Mouse (Mus musculus) retina, postnatal 1 day (tissue): ENCODE measurements at regions not wholly inside any gene's neighbourhood (a gene's known extent, or its start where the extent isn't known, plus 50 kb on each side); places are given as distances from the start of the nearest gene placed in this dataset.

Source experiments
- DNase-seq: peaks from one replicate; pipeline ENCODE4 v3.0.0-alpha.2; 2012

GRCm38 (mm10) chr2:59406976-59407375 is 77.5 kb upstream of the Dapl1 start:
- peak; percentile 59 for DNase-seq

GRCm38 (mm10) chr2:59407512-59407988 is 76.9 kb upstream of the Dapl1 start:
- DNase-seq = peak; percentile 54

- DNase-seq = no peak
These were observed 76.3 kb upstream of the Dapl1 start for GRCm38 (mm10) chr2:59408040-59408587.

- no peak for DNase-seq
These were observed 69.8 kb upstream of the Dapl1 start for GRCm38 (mm10) chr2:59414612-59415011.

GRCm38 (mm10) chr2:59416491-59417195 is 67.8 kb upstream of the Dapl1 start:
- DNase-seq = peak; percentile 70

GRCm38 (mm10) chr2:59417384-59417955 is 67.0 kb upstream of the Dapl1 start:
- peak; percentile 80 for DNase-seq

GRCm38 (mm10) chr2:59420496-59420895 is 64.0 kb upstream of the Dapl1 start:
- no peak for DNase-seq

GRCm38 (mm10) chr2:59422291-59423242 is 61.9 kb upstream of the Dapl1 start:
- DNase-seq = no peak

- DNase-seq = no peak
These were observed 60.2 kb upstream of the Dapl1 start for GRCm38 (mm10) chr2:59424205-59424604.

GRCm38 (mm10) chr2:59424729-59425128 is 59.7 kb upstream of the Dapl1 start:
- DNase-seq = peak; percentile 69

GRCm38 (mm10) chr2:59425876-59426275 is 58.6 kb upstream of the Dapl1 start:
- no peak for DNase-seq

- no peak for DNase-seq
These were observed 53.0 kb upstream of the Dapl1 start for GRCm38 (mm10) chr2:59431466-59431865.

- DNase-seq = no peak
These were observed 52.6 kb upstream of the Dapl1 start for GRCm38 (mm10) chr2:59431867-59432266.
